In the genomic region with DNA sequence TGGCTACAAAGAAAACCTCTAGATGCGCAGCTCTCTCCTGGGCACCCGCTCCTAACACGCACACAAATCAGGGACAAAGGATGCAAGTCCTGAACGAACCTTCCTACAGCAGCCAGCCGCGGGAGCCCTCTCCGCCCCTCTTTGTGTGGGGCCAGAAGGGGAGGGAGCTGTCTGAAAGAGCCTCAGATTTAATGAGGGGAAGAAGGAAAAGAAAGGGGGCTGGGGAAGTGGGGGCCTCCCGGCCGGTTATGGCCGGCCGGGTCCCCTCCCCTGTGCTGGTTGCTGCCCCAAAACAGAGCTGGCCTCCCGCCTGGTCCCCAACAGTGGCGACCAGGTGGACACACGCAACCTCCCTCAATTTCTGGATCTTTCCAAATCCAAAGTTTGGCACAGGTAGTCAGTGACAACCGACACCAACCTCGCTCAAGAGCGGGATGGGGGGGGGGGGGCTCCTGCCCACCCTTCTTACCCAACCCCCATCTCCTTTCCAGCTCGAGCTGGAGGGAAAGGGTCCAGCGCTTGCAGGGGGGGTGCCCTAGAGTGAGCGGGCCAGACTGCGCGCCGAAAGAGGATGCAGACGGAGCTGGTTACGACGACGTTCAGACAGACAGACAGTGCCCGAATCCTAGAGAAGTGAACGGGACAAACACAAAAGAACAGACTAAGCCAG, we compare ENCODE assay signal across 8 mouse cellular contexts. TPM values are rescaled to one million over a fixed set of nuclear protein-coding genes. Genes with fewer than 3 reads are reported as not detected.
DNase-seq lines count a peak whose midpoint lies in the region; ATAC-seq lines count a peak whose summit lies in the region.

No protein-coding gene starts in this region.

- H3K4me1 ChIP-seq in heart, embryonic 15.5 days (replicated peaks): peaks cover 16% of the 10 kb centered on the region
- H3K4me1 ChIP-seq in ES-E14 (ENCODE audit: control insufficient read depth in 2 of 2, insufficient read depth in 2 of 2, low read length in 2 of 2, poor library complexity in 1 of 2): peaks cover 0 to 5% of the 10 kb centered on the region in 2 experiments; a peak in 3 of 4 replicates
- peaks cover 33% of the 10 kb centered on the region for H3K4me1 ChIP-seq in embryonic facial prominence, embryonic 10.5 days
- peaks cover 6% of the 10 kb centered on the region; the same call in 1 of the 2 replicates for H3K4me1 ChIP-seq in limb, embryonic 11.5 days (ENCODE audit: control insufficient read depth, insufficient read depth, low read length)
- H3K4me1 ChIP-seq in stomach, embryonic 14.5 days (ENCODE audit: control insufficient read depth, insufficient read depth, low read length): peaks cover 11% of the 10 kb centered on the region; the same call in 1 of the 2 replicates

- peak overlapping the region; percentile 59 for H3K4me3 ChIP-seq in heart, embryonic 15.5 days
- H3K4me3 ChIP-seq in ES-E14 (ENCODE audit: insufficient read depth in 1 of 2, low read depth in 1 of 2, low read length in 2 of 2, poor library complexity in 1 of 2, severe bottlenecking in 1 of 2): peak overlapping the region; percentile 82 to 92
- peak overlapping the region; percentile 80 for H3K4me3 ChIP-seq in embryonic facial prominence, embryonic 10.5 days
- peak overlapping the region; percentile 79 for H3K4me3 ChIP-seq in limb, embryonic 11.5 days (ENCODE audit: low read depth, low read length)
- H3K4me3 ChIP-seq in stomach, embryonic 14.5 days (ENCODE audit: low read depth, low read length): peak overlapping the region; percentile 56

- no peak for DNase-seq in heart, adult 8-10 months (ENCODE audit: low spot score)
- no peak for DNase-seq in ES-E14 (ENCODE audit: low read depth, low spot score)
- DNase-seq in embryonic facial prominence, embryonic 10.5 days (ENCODE audit: low spot score): peak; percentile 78
- DNase-seq in limb, embryonic 11.5 days (ENCODE audit: low spot score): peak; percentile 80
- DNase-seq in frontal cortex, adult 2 months (ENCODE audit: extremely low spot score in 1 of 2, low spot score in 1 of 2): no peak
- no peak for DNase-seq in adrenal gland, postnatal 14 days

- ATAC-seq in heart, embryonic 15.5 days (replicated peaks; ENCODE audit: insufficient number of reproducible peaks, insufficient read depth, low FRiP score, low read depth): no peak
- ATAC-seq in limb, embryonic 11.5 days (ENCODE audit: insufficient number of reproducible peaks, low FRiP score, low TSS enrichment, low read depth): peak; percentile 72
- peak; percentile 20; the same call in 1 of the 2 replicates for ATAC-seq in stomach, embryonic 14.5 days (ENCODE audit: insufficient number of reproducible peaks, insufficient read depth, low FRiP score, low read depth)

- peak overlapping the region; percentile 5; the same call in 1 of the 2 replicates for H3K27ac ChIP-seq in heart, embryonic 15.5 days
- H3K27ac ChIP-seq in ES-E14 (ENCODE audit: insufficient read depth, low read depth, low read length, poor library complexity, severe bottlenecking): no peak overlapping the region
- peak overlapping the region; percentile 93 for H3K27ac ChIP-seq in embryonic facial prominence, embryonic 10.5 days (replicated peaks)
- peak overlapping the region; percentile 77 for H3K27ac ChIP-seq in limb, embryonic 11.5 days (replicated peaks; ENCODE audit: low read depth, low read length)
- 0 out of 2 replicates have a peak overlapping the region, but pooled peaks have one; percentile 11 for H3K27ac ChIP-seq in stomach, embryonic 14.5 days (ENCODE audit: low read length)

- no peaks in the 10 kb centered on the region for H3K9me3 ChIP-seq in heart, embryonic 15.5 days (replicated peaks)
- H3K9me3 ChIP-seq in ES-E14 (ENCODE audit: control insufficient read depth, insufficient read depth, low read depth, low read length): no peaks in the 10 kb centered on the region
- no peaks in the 10 kb centered on the region for H3K9me3 ChIP-seq in embryonic facial prominence, embryonic 10.5 days
- no peaks in the 10 kb centered on the region for H3K9me3 ChIP-seq in limb, embryonic 11.5 days (ENCODE audit: control insufficient read depth, low read length)
- no peaks in the 10 kb centered on the region for H3K9me3 ChIP-seq in stomach, embryonic 14.5 days (ENCODE audit: control insufficient read depth, low read depth, low read length)

- H3K4me2 ChIP-seq in heart, embryonic 15.5 days: peak overlapping the region; percentile 98
- H3K4me2 ChIP-seq in limb, embryonic 11.5 days (ENCODE audit: low read depth, severe bottlenecking): peak overlapping the region; percentile 84
- H3K4me2 ChIP-seq in stomach, embryonic 14.5 days (replicated peaks; ENCODE audit: low read depth, low read length): peak overlapping the region; percentile 85

- in situ Hi-C loops in ES-E14 (cut with MboI; ENCODE audit: low sequenced_read_pairs in 2 of 2, unreplicated experiment in 2 of 2): no loop called here

- H3K36me3 ChIP-seq in heart, embryonic 15.5 days: no peaks in the 10 kb centered on the region
- H3K36me3 ChIP-seq in ES-E14 (ENCODE audit: control insufficient read depth, insufficient read depth, low read length, poor library complexity, severe bottlenecking): no peaks in the 10 kb centered on the region
- no peaks in the 10 kb centered on the region for H3K36me3 ChIP-seq in embryonic facial prominence, embryonic 10.5 days (replicated peaks)
- no peaks in the 10 kb centered on the region for H3K36me3 ChIP-seq in limb, embryonic 11.5 days (ENCODE audit: control insufficient read depth, insufficient read depth, low read length)
- H3K36me3 ChIP-seq in stomach, embryonic 14.5 days (ENCODE audit: control insufficient read depth, insufficient read depth, low read length): no peaks in the 10 kb centered on the region

- H3K9ac ChIP-seq in heart, embryonic 15.5 days: peak overlapping the region; percentile 56
- H3K9ac ChIP-seq in ES-E14 (ENCODE audit: insufficient read depth, low read depth, low read length, poor library complexity, severe bottlenecking): peak overlapping the region; percentile 69
- H3K9ac ChIP-seq in limb, embryonic 11.5 days (ENCODE audit: low read length): peak overlapping the region; percentile 89
- H3K9ac ChIP-seq in stomach, embryonic 14.5 days (replicated peaks; ENCODE audit: low read depth, low read length): peak overlapping the region; percentile 57

- under 1% methylated on average over 28 of the region's 29 CpGs for WGBS in heart, embryonic 15.5 days
- WGBS in embryonic facial prominence, embryonic 10.5 days: under 1% methylated on average over 29 of the region's 29 CpGs
- under 1% methylated on average over 28 of the region's 29 CpGs for WGBS in limb, embryonic 11.5 days
- WGBS in stomach, embryonic 14.5 days: under 1% methylated on average over 29 of the region's 29 CpGs

- peaks cover 84% of the 10 kb centered on the region for H3K27me3 ChIP-seq in heart, embryonic 15.5 days
- H3K27me3 ChIP-seq in embryonic facial prominence, embryonic 10.5 days (replicated peaks; ENCODE audit: low read depth, poor library complexity, severe bottlenecking): peaks cover 86% of the 10 kb centered on the region
- 0 out of 2 replicates have a peak, but pooled peaks cover 5% of the 10 kb centered on the region for H3K27me3 ChIP-seq in limb, embryonic 11.5 days (ENCODE audit: control insufficient read depth, insufficient read depth, low read length)
- 0 out of 2 replicates have a peak, but pooled peaks cover 2% of the 10 kb centered on the region for H3K27me3 ChIP-seq in stomach, embryonic 14.5 days (ENCODE audit: control insufficient read depth, insufficient read depth, low read length)

RNA-seq across cellular contexts. Expression of gene Serinc2, which starts 4.5 kb away (rescaled TPM):
- 6.3 and 11.3 TPM in 2 replicates for polyA plus RNA-seq in heart, embryonic 15.5 days (2015; fragmentation: Nextera tagmentation; extraction: Ambion mirVana)
- total RNA-seq in heart, adult 8-10 months (2022): 1 to 10 TPM; 1.9 to 3.7 (median 2.6) TPM
- total RNA-seq in ES-E14 (2012; rRNA removed): 4.6 and 8.0 TPM in 2 replicates
- polyA plus RNA-seq in embryonic facial prominence, embryonic 10.5 days (2016; fragmentation: Nextera tagmentation; extraction: Ambion mirVana): 43.6 and 60.0 TPM in 2 replicates
- polyA plus RNA-seq in limb, embryonic 11.5 days (2014; fragmentation: Nextera tagmentation; extraction: Ambion mirVana): 123 and 136 TPM in 2 replicates
- polyA plus RNA-seq in stomach, embryonic 14.5 days (2014; fragmentation: Nextera tagmentation; extraction: Ambion mirVana): 39.9 and 40.7 TPM in 2 replicates
- 6.9 and 8.4 TPM in 2 replicates for polyA plus RNA-seq in frontal cortex, adult 2 months (2012; rRNA removed)
- 0.98 and 2.2 TPM in 2 replicates for total RNA-seq in adrenal gland, postnatal 14 days (2021)

RNA-seq across cellular contexts. Expression of gene Fabp3, which starts 33.9 kb away (rescaled TPM):
- polyA plus RNA-seq in heart, embryonic 15.5 days (2015; fragmentation: Nextera tagmentation; extraction: Ambion mirVana): 1,204 and 1,729 TPM in 2 replicates
- 1,000 to 10,000 TPM; 6,025 to 7,484 (median 6,750) TPM for total RNA-seq in heart, adult 8-10 months (2022)
- 97.5 and 145 TPM in 2 replicates for total RNA-seq in ES-E14 (2012; rRNA removed)
- 15.6 and 16.2 TPM in 2 replicates for polyA plus RNA-seq in embryonic facial prominence, embryonic 10.5 days (2016; fragmentation: Nextera tagmentation; extraction: Ambion mirVana)
- 4.6 and 5.1 TPM in 2 replicates for polyA plus RNA-seq in limb, embryonic 11.5 days (2014; fragmentation: Nextera tagmentation; extraction: Ambion mirVana)
- 5.1 and 5.6 TPM in 2 replicates for polyA plus RNA-seq in stomach, embryonic 14.5 days (2014; fragmentation: Nextera tagmentation; extraction: Ambion mirVana)
- polyA plus RNA-seq in frontal cortex, adult 2 months (2012; rRNA removed): 248 and 255 TPM in 2 replicates
- 185 and 345 TPM in 2 replicates for total RNA-seq in adrenal gland, postnatal 14 days (2021)

RNA-seq across cellular contexts. Expression of gene Gm10570, which starts 34.0 kb away (rescaled TPM):
- 0.98 and 1.0 TPM in 2 replicates for polyA plus RNA-seq in heart, embryonic 15.5 days (2015; fragmentation: Nextera tagmentation; extraction: Ambion mirVana)
- total RNA-seq in heart, adult 8-10 months (2022): under 1 TPM in 1 of 4 experiments, not detected in 3; 0.91 TPM
- 0.49 TPM in 1 of 2 replicates, not detected in the other for total RNA-seq in ES-E14 (2012; rRNA removed)
- 0.77 TPM in 1 of 2 replicates, not detected in the other for polyA plus RNA-seq in embryonic facial prominence, embryonic 10.5 days (2016; fragmentation: Nextera tagmentation; extraction: Ambion mirVana)
- polyA plus RNA-seq in limb, embryonic 11.5 days (2014; fragmentation: Nextera tagmentation; extraction: Ambion mirVana): not detected in 2 replicates
- polyA plus RNA-seq in stomach, embryonic 14.5 days (2014; fragmentation: Nextera tagmentation; extraction: Ambion mirVana): not detected in 2 replicates
- polyA plus RNA-seq in frontal cortex, adult 2 months (2012; rRNA removed): 1.2 and 2.3 TPM in 2 replicates
- 1.5 TPM in 1 of 2 replicates, not detected in the other for total RNA-seq in adrenal gland, postnatal 14 days (2021)

RNA-seq across cellular contexts. Expression of gene Gm853, which starts 52.3 kb away (rescaled TPM):
- not detected in 2 replicates for polyA plus RNA-seq in heart, embryonic 15.5 days (2015; fragmentation: Nextera tagmentation; extraction: Ambion mirVana)
- total RNA-seq in heart, adult 8-10 months (2022): not detected
- total RNA-seq in ES-E14 (2012; rRNA removed): 0.09 and 0.53 TPM in 2 replicates
- polyA plus RNA-seq in embryonic facial prominence, embryonic 10.5 days (2016; fragmentation: Nextera tagmentation; extraction: Ambion mirVana): not detected in 2 replicates
- polyA plus RNA-seq in limb, embryonic 11.5 days (2014; fragmentation: Nextera tagmentation; extraction: Ambion mirVana): not detected in 2 replicates
- polyA plus RNA-seq in stomach, embryonic 14.5 days (2014; fragmentation: Nextera tagmentation; extraction: Ambion mirVana): not detected in 2 replicates
- not detected in 2 replicates for polyA plus RNA-seq in frontal cortex, adult 2 months (2012; rRNA removed)
- total RNA-seq in adrenal gland, postnatal 14 days (2021): not detected in 2 replicates

Comparison
In these comparisons a context has a peak if more than half of its experiments do, and no peak if none do; other contexts are left out.
1. DNase-seq: peak in embryonic facial prominence, embryonic 10.5 days (single experiment) and limb, embryonic 11.5 days (single experiment); none in heart, adult 8-10 months (single experiment), ES-E14 (single experiment), frontal cortex, adult 2 months (0 of 2) and adrenal gland, postnatal 14 days (single experiment).
2. RNA of gene Fabp3, which starts 33.9 kb away (polyA plus RNA-seq): 1,204 to 1,729 TPM in heart, embryonic 15.5 days and 248 to 255 TPM in frontal cortex, adult 2 months; 15.6 to 16.2 TPM in embryonic facial prominence, embryonic 10.5 days, 5.1 to 5.6 TPM in stomach, embryonic 14.5 days and 4.6 to 5.1 TPM in limb, embryonic 11.5 days; every median in the first group is over 10 times any median in the second.
3. Peak in every context shown above with its lines, with median percentiles within 50 percentile points of each other: H3K4me2 ChIP-seq, H3K4me3 ChIP-seq and H3K9ac ChIP-seq.